Mouse (Mus musculus) B cell, adult (primary cell): ENCODE measurements around the gene Tnfrsf23. TPM values are rescaled to one million over a fixed set of nuclear protein-coding genes. Genes with fewer than 3 reads are reported as not detected.

ENCODE experiments used
- total RNA-seq: library from RNA; stranded (reverse); gene quantifications from 4 replicates; pipeline ENCODE4 v1.2.4, GENCODE M21; 2023; ENCODE audit not compliant: inconsistent age

Tnfrsf23 gene
- total RNA-seq: 1.7 to 3.3 TPM (median 2.3 TPM) in 3 of 4 replicates, not detected in the other

GRCm38 (mm10) chr7:143685359-143686067 lies at the start of gene Tnfrsf23:
Tnfrsf23 (minus strand) TSS chr7:143685872.

DNA sequence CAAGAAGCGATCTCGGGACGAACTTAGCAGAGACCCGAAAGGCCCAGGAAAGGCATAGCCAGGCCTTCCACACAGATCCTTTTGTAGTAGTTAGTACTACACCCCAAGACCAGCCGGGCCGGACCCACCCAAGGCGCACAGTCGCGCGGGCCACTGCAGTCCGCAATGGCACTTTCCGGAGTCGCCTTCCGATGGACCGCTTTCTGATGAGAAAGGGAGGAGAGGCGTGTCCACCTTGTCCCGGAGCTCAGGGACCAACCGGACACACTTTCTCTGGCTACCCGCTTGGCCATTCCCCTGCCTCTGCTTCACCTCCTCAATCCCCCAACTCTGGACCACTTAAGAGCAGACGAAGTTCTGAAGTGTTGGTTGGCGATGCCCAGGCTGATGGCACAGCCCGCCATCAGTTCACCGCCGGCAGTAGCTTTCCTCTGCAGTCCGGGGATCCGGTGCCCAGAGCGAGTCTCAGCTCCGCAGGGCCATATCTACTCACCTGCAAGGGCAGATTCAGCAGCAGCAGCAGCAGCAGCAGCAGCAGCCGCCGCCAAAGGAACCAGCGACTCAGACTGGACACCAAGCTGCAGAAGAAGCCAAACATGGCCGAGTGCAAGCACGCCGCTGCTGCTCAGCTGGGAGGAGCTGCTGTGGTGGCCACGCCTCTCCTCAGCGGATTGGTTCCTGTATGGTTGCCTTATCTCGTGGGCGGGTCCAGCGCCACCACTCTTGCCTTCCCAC lies 36.5 kb downstream of the Tnfrsf23 start, which contains the start of gene Tnfrsf22:
Gene Tnfrsf22, minus strand, starts transcription at position 628 of the 735 bp plus-strand sequence.

GRCm38 (mm10) chr7:143628540-143628939 lies 57.1 kb downstream of the Tnfrsf23 start, which contains the start of gene Tnfrsf26:
Tnfrsf26 (minus strand) TSS chr7:143628722.

Other genes with a start within 250 kb of the Tnfrsf23 start
- gene Cdkn1c, start 224.8 kb downstream of the Tnfrsf23 start, total RNA-seq: 0.60 to 1.4 TPM (median 0.93 TPM) in 4 replicates
- gene Slc22a18, start 212.1 kb downstream of the Tnfrsf23 start, total RNA-seq: not detected in 4 replicates
- not detected in 4 replicates for gene Phlda2, start 182.7 kb downstream of the Tnfrsf23 start, total RNA-seq
- gene Nap1l4, start 136.8 kb downstream of the Tnfrsf23 start, total RNA-seq: 138 to 171 TPM (median 144 TPM) in 4 replicates
- 58.7 to 63.9 TPM (median 62.2 TPM) in 4 replicates for gene Cars, start 85.8 kb downstream of the Tnfrsf23 start, total RNA-seq
- 4.8 to 8.0 TPM (median 6.4 TPM) in 4 replicates for gene Tnfrsf26, start 57.1 kb downstream of the Tnfrsf23 start, total RNA-seq
- 4.7 to 9.0 TPM (median 5.6 TPM) in 4 replicates for gene Tnfrsf22, start 36.2 kb downstream of the Tnfrsf23 start, total RNA-seq
- 31.6 to 38.1 TPM (median 35.1 TPM) in 4 replicates for gene Osbpl5, start 71.1 kb upstream of the Tnfrsf23 start, total RNA-seq
- gene Mrgprg, start 81.1 kb upstream of the Tnfrsf23 start, total RNA-seq: not detected in 4 replicates
- gene Mrgpre, start 98.6 kb upstream of the Tnfrsf23 start, total RNA-seq: 10.5 to 11.2 TPM (median 10.6 TPM) in 4 replicates
- 19.5 to 22.4 TPM (median 20.1 TPM) in 4 replicates for gene Nadsyn1, start 137.0 kb upstream of the Tnfrsf23 start, total RNA-seq
- gene Dhcr7, start 137.3 kb upstream of the Tnfrsf23 start, total RNA-seq: 15.7 to 20.9 TPM (median 18.6 TPM) in 4 replicates
- gene Gm498, start 181.0 kb upstream of the Tnfrsf23 start, total RNA-seq: not detected in 4 replicates